Mouse (Mus musculus): ENCODE data around the gene Troap. TPM values are rescaled to one million over a fixed set of nuclear protein-coding genes. Genes with fewer than 3 reads are reported as not detected.

Troap gene
- polyA plus RNA-seq (2015; fragmentation: Nextera tagmentation; extraction: Ambion mirVana) = 5.1 and 7.1 TPM in 2 replicates

- Histone ChIP-seq H3K9ac (ENCODE audit: low read length) (peak within 1 kb of the TSS; percentile 68), H3K9me3 (ENCODE audit: control insufficient read depth, low read length) (no peaks in the 10 kb centered on the region), H3K4me1 (replicated peaks; ENCODE audit: control insufficient read depth, insufficient read depth) (peaks cover 4% of the 10 kb centered on the region; the same call in 1 of the 2 replicates), H3K27ac (replicated peaks) (peak within 1 kb of the TSS; percentile 95), H3K4me3 (ENCODE audit: low read depth, low read length) (peak within 1 kb of the TSS; percentile 50), H3K36me3 (ENCODE audit: control insufficient read depth, insufficient read depth, low read length) (no peaks in the 10 kb centered on the region), H3K27me3 (ENCODE audit: control insufficient read depth, insufficient read depth, low read length) (no peaks in the 10 kb centered on the region), H3K4me2 (replicated peaks; ENCODE audit: low read depth) (peak within 1 kb of the TSS; percentile 85)
- TF ChIP-seq CTCF (IDR thresholded peaks at IDR 0.05; ENCODE audit: low read depth) (peak; percentile 17; the same call in 1 of the 2 replicates), EP300 (optimal IDR thresholded peaks at IDR 0.05) (no peak)
- ATAC-seq (ENCODE audit: low FRiP score, low TSS enrichment) = no peak; the same call in 1 of the 2 replicates
- DNase-seq (ENCODE audit: low spot score) = no peak
- WGBS = 16% methylated on average over 9 of the region's 9 CpGs
Measured at GRCm38 (mm10) chr15:99074019-99074599, at the start of gene Troap. Gene Troap (plus strand): TSS chr15:99074575.

DNA sequence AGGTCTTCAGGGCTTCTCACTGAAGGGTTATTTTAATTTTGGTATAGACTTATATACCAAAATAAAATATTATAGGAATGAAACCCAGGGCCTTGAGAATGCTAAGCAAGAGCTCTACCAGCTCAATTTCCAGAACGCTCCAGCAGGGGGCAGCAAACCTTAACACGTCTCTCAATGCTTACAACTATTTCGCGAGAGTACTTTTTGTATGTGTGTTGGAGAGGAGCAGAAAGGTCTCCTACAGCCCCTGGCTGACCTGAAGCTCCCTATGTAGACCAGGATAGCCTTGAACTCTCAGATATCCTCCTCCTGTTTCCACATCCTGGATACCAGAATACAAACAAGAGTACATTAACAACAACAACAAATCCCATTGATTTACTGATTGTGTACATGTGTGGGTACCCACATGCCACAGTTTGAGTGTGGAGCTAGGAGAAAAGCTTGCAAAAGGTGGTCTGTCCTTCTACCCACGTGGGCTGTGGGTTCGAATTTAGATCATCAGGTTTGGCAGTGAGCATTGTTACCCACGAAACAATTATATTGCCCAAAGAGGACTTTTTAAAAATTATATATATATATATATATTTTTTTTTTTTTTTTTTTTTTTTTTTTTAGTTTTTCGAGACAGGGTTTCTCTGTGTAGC is 49.6 kb upstream of the Troap start:
- Histone ChIP-seq H3K36me3 (ENCODE audit: control insufficient read depth, insufficient read depth, low read length) (no peaks in the 10 kb centered on the region), H3K4me2 (replicated peaks; ENCODE audit: low read depth) (no peak overlapping the region), H3K27ac (replicated peaks) (no peak overlapping the region), H3K27me3 (ENCODE audit: control insufficient read depth, insufficient read depth, low read length) (no peaks in the 10 kb centered on the region), H3K4me1 (replicated peaks; ENCODE audit: control insufficient read depth, insufficient read depth) (no peaks in the 10 kb centered on the region), H3K9ac (ENCODE audit: low read length) (no peak overlapping the region), H3K4me3 (ENCODE audit: low read depth, low read length) (no peak overlapping the region), H3K9me3 (ENCODE audit: control insufficient read depth, low read length) (no peaks in the 10 kb centered on the region)
- DNase-seq (ENCODE audit: low spot score) = peak; percentile 86
- TF ChIP-seq EP300 (optimal IDR thresholded peaks at IDR 0.05) = no peak
- peak; percentile 83 for TF ChIP-seq CTCF (IDR thresholded peaks at IDR 0.05; ENCODE audit: low read depth)
- WGBS = 20% methylated on average over 7 of the region's 8 CpGs
- no peak for ATAC-seq (ENCODE audit: low FRiP score, low TSS enrichment)

DNA sequence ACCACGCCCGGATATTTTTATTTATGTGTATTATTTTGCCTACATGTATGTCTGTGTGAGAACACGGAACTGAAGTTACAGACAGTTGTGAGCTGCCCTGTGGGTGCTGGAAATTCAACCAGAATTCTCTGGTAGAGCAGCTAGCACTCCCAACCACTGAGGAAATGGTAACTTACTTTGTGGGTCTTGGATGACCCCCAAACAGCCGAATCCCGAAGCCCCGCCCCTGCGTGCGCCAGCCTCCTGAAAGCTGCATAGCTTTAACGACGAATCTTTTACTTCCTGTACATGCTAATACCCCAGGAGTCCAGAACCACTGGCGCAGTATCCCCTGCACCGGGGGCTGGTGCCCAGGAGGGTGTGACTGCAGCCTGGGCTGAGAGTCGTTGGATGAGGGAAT is 49.0 kb upstream of the Troap start:
- 76% methylated on average over 12 of the region's 13 CpGs for WGBS
- no peak overlapping the region for H3K4me3 ChIP-seq (ENCODE audit: low read depth, low read length)
- H3K9ac ChIP-seq (ENCODE audit: low read length) = no peak overlapping the region
- TF ChIP-seq CTCF (IDR thresholded peaks at IDR 0.05; ENCODE audit: low read depth) (no peak), EP300 (optimal IDR thresholded peaks at IDR 0.05) (no peak)
- no peak for DNase-seq (ENCODE audit: low spot score)
- no peaks in the 10 kb centered on the region for H3K9me3 ChIP-seq (ENCODE audit: control insufficient read depth, low read length)
- H3K27me3 ChIP-seq (ENCODE audit: control insufficient read depth, insufficient read depth, low read length) = no peaks in the 10 kb centered on the region
- H3K27ac ChIP-seq (replicated peaks) = no peak overlapping the region
- H3K4me2 ChIP-seq (replicated peaks; ENCODE audit: low read depth) = no peak overlapping the region
- no peak for ATAC-seq (ENCODE audit: low FRiP score, low TSS enrichment)
- H3K36me3 ChIP-seq (ENCODE audit: control insufficient read depth, insufficient read depth, low read length) = no peaks in the 10 kb centered on the region
- no peaks in the 10 kb centered on the region for H3K4me1 ChIP-seq (replicated peaks; ENCODE audit: control insufficient read depth, insufficient read depth)

GRCm38 (mm10) chr15:99026259-99026658 is 48.1 kb upstream of the Troap start:
- H3K9me3 ChIP-seq (ENCODE audit: control insufficient read depth, low read length) = no peaks in the 10 kb centered on the region
- no peak overlapping the region for H3K4me2 ChIP-seq (replicated peaks; ENCODE audit: low read depth)
- no peaks in the 10 kb centered on the region for H3K36me3 ChIP-seq (ENCODE audit: control insufficient read depth, insufficient read depth, low read length)
- DNase-seq (ENCODE audit: low spot score) = no peak
- H3K4me3 ChIP-seq (ENCODE audit: low read depth, low read length) = no peak overlapping the region
- H3K9ac ChIP-seq (ENCODE audit: low read length) = no peak overlapping the region
- TF ChIP-seq EP300 (optimal IDR thresholded peaks at IDR 0.05) (no peak), CTCF (IDR thresholded peaks at IDR 0.05; ENCODE audit: low read depth) (peak; percentile 74)
- WGBS = 56% methylated on average over 4 of the region's 4 CpGs
- 0 out of 2 replicates have a peak, but pooled peaks cover 2% of the 10 kb centered on the region for H3K4me1 ChIP-seq (replicated peaks; ENCODE audit: control insufficient read depth, insufficient read depth)
- H3K27ac ChIP-seq (replicated peaks) = no peak overlapping the region
- no peak for ATAC-seq (ENCODE audit: low FRiP score, low TSS enrichment)
- no peaks in the 10 kb centered on the region for H3K27me3 ChIP-seq (ENCODE audit: control insufficient read depth, insufficient read depth, low read length)

DNA sequence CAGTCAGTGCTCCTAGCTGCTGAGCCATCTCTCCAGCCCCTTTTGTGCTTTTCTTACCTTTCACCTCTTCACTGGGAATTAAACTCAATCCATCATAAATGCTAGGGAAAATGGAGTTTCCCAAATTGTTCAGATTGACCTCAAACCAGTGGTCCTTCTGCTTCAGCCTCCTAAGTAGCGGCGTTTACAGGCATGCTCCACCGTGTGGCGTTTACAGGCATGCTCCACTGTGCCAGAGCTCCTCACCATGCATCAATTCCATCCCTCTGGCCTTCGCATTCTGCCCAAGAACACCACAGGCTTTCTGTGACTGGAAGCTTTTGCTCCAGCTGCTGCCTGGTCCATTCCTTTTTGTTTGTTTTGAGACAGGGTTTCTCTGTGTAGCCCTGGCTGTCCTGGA is 47.3 kb upstream of the Troap start:
- Histone ChIP-seq H3K36me3 (ENCODE audit: control insufficient read depth, insufficient read depth, low read length) (no peaks in the 10 kb centered on the region), H3K4me2 (replicated peaks; ENCODE audit: low read depth) (no peak overlapping the region), H3K27ac (replicated peaks) (no peak overlapping the region), H3K27me3 (ENCODE audit: control insufficient read depth, insufficient read depth, low read length) (no peaks in the 10 kb centered on the region), H3K4me1 (replicated peaks; ENCODE audit: control insufficient read depth, insufficient read depth) (peaks cover 4% of the 10 kb centered on the region; the same call in 1 of the 2 replicates), H3K9me3 (ENCODE audit: control insufficient read depth, low read length) (no peaks in the 10 kb centered on the region), H3K4me3 (ENCODE audit: low read depth, low read length) (no peak overlapping the region), H3K9ac (ENCODE audit: low read length) (no peak overlapping the region)
- no peak for ATAC-seq (ENCODE audit: low FRiP score, low TSS enrichment)
- no peak for TF ChIP-seq EP300 (optimal IDR thresholded peaks at IDR 0.05)
- TF ChIP-seq CTCF (IDR thresholded peaks at IDR 0.05; ENCODE audit: low read depth) = peak; percentile 21; the same call in 1 of the 2 replicates
- 65% methylated on average over 5 of the region's 5 CpGs for WGBS
- DNase-seq (ENCODE audit: low spot score) = no peak

Data from stomach, postnatal 0 days (tissue).